Mouse (Mus musculus): ENCODE data around the gene Fxyd4.

- no peak for TF ChIP-seq POLR2A (IDR thresholded peaks at IDR 0.05; ENCODE audit: borderline replicate concordance, extremely low read depth, low read depth, low read length)
- no peak for TF ChIP-seq CTCF (IDR thresholded peaks at IDR 0.05; ENCODE audit: insufficient read depth, low read length)
Observed at GRCm38 (mm10) chr6:117914541-117914940, 23.0 kb downstream of the Fxyd4 start.

Measured in lung, adult 2 months (tissue).